ENCODE assay signal across 8 mouse cellular contexts in the genomic region with DNA sequence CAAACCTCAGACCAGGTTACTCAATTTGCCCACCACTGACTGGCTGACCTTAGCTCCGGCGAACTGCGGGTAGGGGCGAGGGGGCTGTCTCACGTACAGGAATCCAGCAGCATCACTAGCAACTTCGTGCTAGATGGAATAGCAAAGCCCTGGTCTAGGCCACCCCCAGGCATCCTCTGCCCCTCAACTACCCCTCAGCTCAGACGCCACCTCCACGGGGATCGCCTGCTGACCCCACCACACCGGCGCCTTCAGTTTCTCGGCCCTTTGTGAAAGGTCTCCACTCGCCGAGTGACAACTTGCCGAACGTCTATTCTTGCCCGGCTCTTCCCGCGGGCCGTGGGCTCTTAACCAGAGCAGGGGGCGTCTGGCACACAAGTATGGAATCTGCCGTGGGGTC. TPM values are rescaled to one million over a fixed set of nuclear protein-coding genes. Genes with fewer than 3 reads are reported as not detected.
DNase-seq lines count a peak whose midpoint lies in the region; ATAC-seq and TF ChIP-seq lines count a peak whose summit lies in the region.

No protein-coding gene starts in this region.

- peaks cover 15% of the 10 kb centered on the region for H3K4me1 ChIP-seq in heart, embryonic 16.5 days (ENCODE audit: control insufficient read depth, insufficient read depth, low read length)
- H3K4me1 ChIP-seq in G1E (ENCODE audit: insufficient read depth, low read depth, low read length), result peaks cover 39% of the 10 kb centered on the region
- H3K4me1 ChIP-seq in forebrain, embryonic 16.5 days (replicated peaks; ENCODE audit: control insufficient read depth, insufficient read depth, low read length), result peaks cover 14% of the 10 kb centered on the region

- H3K27me3 ChIP-seq in heart, embryonic 16.5 days (ENCODE audit: control insufficient read depth, insufficient read depth, low read length), result no peaks in the 10 kb centered on the region
- H3K27me3 ChIP-seq in G1E (ENCODE audit: insufficient read depth, low read length), result peaks cover 11% of the 10 kb centered on the region
- no peaks in the 10 kb centered on the region for H3K27me3 ChIP-seq in forebrain, embryonic 16.5 days (replicated peaks; ENCODE audit: control insufficient read depth, insufficient read depth, low read length)

- peak overlapping the region; percentile 66 for H3K4me3 ChIP-seq in heart, embryonic 16.5 days (ENCODE audit: low read length)
- H3K4me3 ChIP-seq in G1E (ENCODE audit: low read depth, low read length), result peak overlapping the region; percentile 83
- H3K4me3 ChIP-seq in forebrain, embryonic 16.5 days (replicated peaks; ENCODE audit: low read length), result peak overlapping the region; percentile 62

- peak overlapping the region; percentile 79 for H3K9ac ChIP-seq in heart, embryonic 16.5 days (ENCODE audit: low read length)
- peak overlapping the region; percentile 73 for H3K9ac ChIP-seq in forebrain, embryonic 16.5 days (replicated peaks; ENCODE audit: low read depth, low read length)

- ATAC-seq in heart, embryonic 16.5 days (replicated peaks; ENCODE audit: extremely low read depth, insufficient read depth, low FRiP score), result no peak
- ATAC-seq in G1E (ENCODE audit: extremely low read depth, insufficient number of reproducible peaks, low FRiP score, poor library complexity, severe bottlenecking), result no peak
- no peak; the same call in 1 of the 2 replicates for ATAC-seq in forebrain, embryonic 16.5 days

- intact Hi-C loops in heart, postnatal 25 days (cut with DNase I), result loop anchor here (2.0 to 5.0 kb wide), 4 partner anchors 63 to 206 kb away; partner anchors contain the start of gene Pdik1l

- no peak for DNase-seq in heart, postnatal 25 days (ENCODE audit: low spot score)
- no peak for DNase-seq in G1E (ENCODE audit: low spot score)
- DNase-seq in lung, postnatal 14 days, result peak; percentile 2
- DNase-seq in left cerebral cortex, adult 18-20 months (ENCODE audit: low spot score in 2 of 2), result no peak
- DNase-seq in urinary bladder, postnatal 10 days (ENCODE audit: low spot score), result no peak
- no peak for DNase-seq in urinary bladder, postnatal 14 days (ENCODE audit: low spot score)

- H3K36me3 ChIP-seq in heart, embryonic 16.5 days (ENCODE audit: control insufficient read depth, insufficient read depth), result no peaks in the 10 kb centered on the region
- peaks cover 32% of the 10 kb centered on the region for H3K36me3 ChIP-seq in G1E (replicated peaks)
- H3K36me3 ChIP-seq in forebrain, embryonic 16.5 days (ENCODE audit: control insufficient read depth, insufficient read depth), result no peaks in the 10 kb centered on the region

- peak overlapping the region; percentile 92 for H3K27ac ChIP-seq in heart, embryonic 16.5 days (ENCODE audit: low read length)
- H3K27ac ChIP-seq in forebrain, embryonic 16.5 days (ENCODE audit: low read length), result peak overlapping the region; percentile 77

- no peaks in the 10 kb centered on the region for H3K9me3 ChIP-seq in heart, embryonic 16.5 days (replicated peaks; ENCODE audit: control insufficient read depth, low read length)
- H3K9me3 ChIP-seq in G1E (replicated peaks), result no peaks in the 10 kb centered on the region
- H3K9me3 ChIP-seq in forebrain, embryonic 16.5 days (ENCODE audit: control insufficient read depth, low read length), result no peaks in the 10 kb centered on the region

- peak overlapping the region; percentile 81 for H3K4me2 ChIP-seq in heart, embryonic 16.5 days (ENCODE audit: low read depth, low read length)
- H3K4me2 ChIP-seq in forebrain, embryonic 16.5 days (ENCODE audit: low read length), result peak overlapping the region; percentile 82

- under 1% methylated on average over 22 of the region's 22 CpGs for WGBS in heart, embryonic 16.5 days
- WGBS in forebrain, embryonic 16.5 days, result under 1% methylated on average over 22 of the region's 22 CpGs

- TF ChIP-seq CTCF in G1E (IDR thresholded peaks at IDR 0.05; ENCODE audit: low read depth, low read length), result no peak

RNA-seq across cellular contexts. Expression of gene Cep85, which starts 0.6 kb away (rescaled TPM):
- 44.2 and 51.5 TPM in 2 replicates for polyA plus RNA-seq in heart, embryonic 16.5 days (2015; fragmentation: Nextera tagmentation; extraction: Ambion mirVana)
- total RNA-seq in heart, postnatal 25 days (2021), result 10 to 100 TPM; 45.4 to 46.9 TPM
- total RNA-seq in G1E (2014; fragmentation: Nextera tagmentation), result 31.4 and 41.7 TPM in 2 replicates
- 47.4 and 64.4 TPM in 2 replicates for total RNA-seq in G1E (2017)
- polyA plus RNA-seq in G1E (2012), result 54.9 and 81.9 TPM in 2 replicates
- 20.1 and 21.5 TPM in 2 replicates for polyA plus RNA-seq in forebrain, embryonic 16.5 days (2015; fragmentation: Nextera tagmentation; extraction: Ambion mirVana)
- total RNA-seq in left cerebral cortex, adult 18-20 months (2021), result 10 to 100 TPM; 17.1 to 17.6 TPM

RNA-seq across cellular contexts. Expression of gene Gm7534, which starts 16.5 kb away (rescaled TPM):
- polyA plus RNA-seq in heart, embryonic 16.5 days (2015; fragmentation: Nextera tagmentation; extraction: Ambion mirVana), result 0.05 TPM in 1 of 2 replicates, not detected in the other
- total RNA-seq in heart, postnatal 25 days (2021), result not detected
- not detected in 2 replicates for total RNA-seq in G1E (2014; fragmentation: Nextera tagmentation)
- 0.05 TPM in 1 of 2 replicates, not detected in the other for total RNA-seq in G1E (2017)
- not detected in 2 replicates for polyA plus RNA-seq in G1E (2012)
- not detected in 2 replicates for polyA plus RNA-seq in forebrain, embryonic 16.5 days (2015; fragmentation: Nextera tagmentation; extraction: Ambion mirVana)
- total RNA-seq in left cerebral cortex, adult 18-20 months (2021), result not detected

RNA-seq across cellular contexts. Expression of gene Catsper4, which starts 40.9 kb away (rescaled TPM):
- not detected in 2 replicates for polyA plus RNA-seq in heart, embryonic 16.5 days (2015; fragmentation: Nextera tagmentation; extraction: Ambion mirVana)
- not detected for total RNA-seq in heart, postnatal 25 days (2021)
- total RNA-seq in G1E (2014; fragmentation: Nextera tagmentation), result not detected in 2 replicates
- not detected in 2 replicates for total RNA-seq in G1E (2017)
- polyA plus RNA-seq in G1E (2012), result not detected in 2 replicates
- not detected in 2 replicates for polyA plus RNA-seq in forebrain, embryonic 16.5 days (2015; fragmentation: Nextera tagmentation; extraction: Ambion mirVana)
- not detected for total RNA-seq in left cerebral cortex, adult 18-20 months (2021)

RNA-seq across cellular contexts. Expression of gene Cnksr1, which starts 51.9 kb away (rescaled TPM):
- polyA plus RNA-seq in heart, embryonic 16.5 days (2015; fragmentation: Nextera tagmentation; extraction: Ambion mirVana), result 1.1 and 2.3 TPM in 2 replicates
- 1 to 10 TPM; 2.9 to 3.0 TPM for total RNA-seq in heart, postnatal 25 days (2021)
- not detected in 2 replicates for total RNA-seq in G1E (2014; fragmentation: Nextera tagmentation)
- total RNA-seq in G1E (2017), result 0.44 TPM in 1 of 2 replicates, not detected in the other
- 0.03 TPM in 1 of 2 replicates, not detected in the other for polyA plus RNA-seq in G1E (2012)
- 0.21 and 0.33 TPM in 2 replicates for polyA plus RNA-seq in forebrain, embryonic 16.5 days (2015; fragmentation: Nextera tagmentation; extraction: Ambion mirVana)
- total RNA-seq in left cerebral cortex, adult 18-20 months (2021), result under 1 TPM; 0.54 to 0.81 TPM

RNA-seq across cellular contexts. Expression of gene E130218I03Rik, which starts 57.2 kb away (rescaled TPM):
- polyA plus RNA-seq in heart, embryonic 16.5 days (2015; fragmentation: Nextera tagmentation; extraction: Ambion mirVana), result 0.22 TPM in 1 of 2 replicates, not detected in the other
- total RNA-seq in heart, postnatal 25 days (2021), result not detected
- total RNA-seq in G1E (2014; fragmentation: Nextera tagmentation), result not detected in 2 replicates
- 0.16 and 0.23 TPM in 2 replicates for total RNA-seq in G1E (2017)
- 0.11 and 0.19 TPM in 2 replicates for polyA plus RNA-seq in G1E (2012)
- polyA plus RNA-seq in forebrain, embryonic 16.5 days (2015; fragmentation: Nextera tagmentation; extraction: Ambion mirVana), result 0.31 and 0.61 TPM in 2 replicates
- not detected for total RNA-seq in left cerebral cortex, adult 18-20 months (2021)
